ENCODE assay signal across 8 mouse cellular contexts in genomic region chr1:74082841-74083463, GRCm38 (mm10). TPM values are rescaled to one million over a fixed set of nuclear protein-coding genes. Genes with fewer than 3 reads are reported as not detected.
DNase-seq lines count a peak whose midpoint lies in the region; ATAC-seq and TF ChIP-seq lines count a peak whose summit lies in the region.

No protein-coding gene starts in this region.

- H3K4me1 ChIP-seq in midbrain, embryonic 10.5 days, result peaks cover 41% of the 10 kb centered on the region
- no peaks in the 10 kb centered on the region for H3K4me1 ChIP-seq in midbrain, embryonic 15.5 days
- peaks cover 15% of the 10 kb centered on the region; the same call in 1 of the 2 replicates for H3K4me1 ChIP-seq in embryonic facial prominence, embryonic 14.5 days (ENCODE audit: control insufficient read depth, insufficient read depth, low read length)
- H3K4me1 ChIP-seq in intestine, embryonic 15.5 days (replicated peaks), result peaks cover 27% of the 10 kb centered on the region
- H3K4me1 ChIP-seq in liver, embryonic 15.5 days (replicated peaks), result peaks cover 14% of the 10 kb centered on the region
- 0 out of 2 replicates have a peak, but pooled peaks cover 2% of the 10 kb centered on the region for H3K4me1 ChIP-seq in small intestine, adult 2 months (ENCODE audit: control insufficient read depth, insufficient read depth, insufficient read length, low read length)

- peaks cover 11% of the 10 kb centered on the region; the same call in 1 of the 2 replicates for H3K27me3 ChIP-seq in midbrain, embryonic 10.5 days (ENCODE audit: low read depth, poor library complexity, severe bottlenecking)
- H3K27me3 ChIP-seq in midbrain, embryonic 15.5 days (replicated peaks), result no peaks in the 10 kb centered on the region
- no peaks in the 10 kb centered on the region for H3K27me3 ChIP-seq in embryonic facial prominence, embryonic 14.5 days (replicated peaks; ENCODE audit: control insufficient read depth, insufficient read depth, low read length)
- no peaks in the 10 kb centered on the region for H3K27me3 ChIP-seq in intestine, embryonic 15.5 days (replicated peaks)
- H3K27me3 ChIP-seq in liver, embryonic 15.5 days, result no peaks in the 10 kb centered on the region
- H3K27me3 ChIP-seq in small intestine, adult 2 months (ENCODE audit: control insufficient read depth, insufficient read depth, low read length), result no peaks in the 10 kb centered on the region

- ATAC-seq in midbrain, embryonic 15.5 days (replicated peaks), result no peak
- no peak for ATAC-seq in embryonic facial prominence, embryonic 14.5 days (ENCODE audit: low read depth)
- ATAC-seq in intestine, embryonic 15.5 days, result peak; percentile 49
- peak; percentile 51 for ATAC-seq in liver, embryonic 15.5 days (ENCODE audit: insufficient read depth)

- H3K9ac ChIP-seq in midbrain, embryonic 15.5 days, result no peak overlapping the region
- no peak overlapping the region for H3K9ac ChIP-seq in embryonic facial prominence, embryonic 14.5 days (ENCODE audit: low read depth, low read length)
- no peak overlapping the region for H3K9ac ChIP-seq in intestine, embryonic 15.5 days
- H3K9ac ChIP-seq in liver, embryonic 15.5 days, result no peak overlapping the region

- no peak for TF ChIP-seq POLR2A in small intestine, adult 2 months (IDR thresholded peaks at IDR 0.05; ENCODE audit: low read depth, low read length)

- TF ChIP-seq CTCF in small intestine, adult 2 months (IDR thresholded peaks at IDR 0.05; ENCODE audit: extremely low read depth, insufficient read length, insufficient replicate concordance, low read depth, low read length), result peak; percentile 72

- H3K9me3 ChIP-seq in midbrain, embryonic 10.5 days (replicated peaks), result no peaks in the 10 kb centered on the region
- no peaks in the 10 kb centered on the region for H3K9me3 ChIP-seq in midbrain, embryonic 15.5 days
- H3K9me3 ChIP-seq in embryonic facial prominence, embryonic 14.5 days (ENCODE audit: control insufficient read depth, low read length), result no peaks in the 10 kb centered on the region
- no peaks in the 10 kb centered on the region for H3K9me3 ChIP-seq in intestine, embryonic 15.5 days
- H3K9me3 ChIP-seq in liver, embryonic 15.5 days (replicated peaks), result no peaks in the 10 kb centered on the region

- H3K4me3 ChIP-seq in midbrain, embryonic 10.5 days, result no peak overlapping the region
- H3K4me3 ChIP-seq in midbrain, embryonic 15.5 days, result no peak overlapping the region
- H3K4me3 ChIP-seq in embryonic facial prominence, embryonic 14.5 days (ENCODE audit: low read depth, low read length), result no peak overlapping the region
- H3K4me3 ChIP-seq in intestine, embryonic 15.5 days (replicated peaks), result no peak overlapping the region
- no peak overlapping the region for H3K4me3 ChIP-seq in liver, embryonic 15.5 days (replicated peaks)
- H3K4me3 ChIP-seq in small intestine, adult 2 months (ENCODE audit: low read depth, low read length), result no peak overlapping the region

- 11% methylated on average over 6 of the region's 6 CpGs for WGBS in midbrain, embryonic 10.5 days
- WGBS in midbrain, embryonic 15.5 days, result 15% methylated on average over 6 of the region's 6 CpGs
- WGBS in embryonic facial prominence, embryonic 14.5 days, result 15% methylated on average over 6 of the region's 6 CpGs
- 10% methylated on average over 6 of the region's 6 CpGs for WGBS in intestine, embryonic 15.5 days
- 14% methylated on average over 6 of the region's 6 CpGs for WGBS in liver, embryonic 15.5 days (ENCODE audit: insufficient replicate concordance)
- 9% methylated on average over 6 of the region's 6 CpGs for WGBS in small intestine, adult 2 months

- H3K4me2 ChIP-seq in midbrain, embryonic 15.5 days, result no peak overlapping the region
- no peak overlapping the region for H3K4me2 ChIP-seq in embryonic facial prominence, embryonic 14.5 days (ENCODE audit: low read depth, low read length)
- H3K4me2 ChIP-seq in intestine, embryonic 15.5 days (replicated peaks), result no peak overlapping the region
- H3K4me2 ChIP-seq in liver, embryonic 15.5 days, result no peak overlapping the region

- no peaks in the 10 kb centered on the region for H3K36me3 ChIP-seq in midbrain, embryonic 10.5 days
- no peaks in the 10 kb centered on the region for H3K36me3 ChIP-seq in midbrain, embryonic 15.5 days (replicated peaks)
- 0 out of 2 replicates have a peak, but pooled peaks cover 7% of the 10 kb centered on the region for H3K36me3 ChIP-seq in embryonic facial prominence, embryonic 14.5 days (ENCODE audit: control insufficient read depth, insufficient read depth, low read length)
- H3K36me3 ChIP-seq in intestine, embryonic 15.5 days, result no peaks in the 10 kb centered on the region
- no peaks in the 10 kb centered on the region for H3K36me3 ChIP-seq in liver, embryonic 15.5 days (replicated peaks)
- H3K36me3 ChIP-seq in small intestine, adult 2 months (ENCODE audit: control insufficient read depth, insufficient read depth, low read length), result no peaks in the 10 kb centered on the region

- H3K27ac ChIP-seq in midbrain, embryonic 10.5 days (replicated peaks), result no peak overlapping the region
- H3K27ac ChIP-seq in midbrain, embryonic 15.5 days, result no peak overlapping the region
- H3K27ac ChIP-seq in embryonic facial prominence, embryonic 14.5 days (replicated peaks; ENCODE audit: low read depth, low read length), result no peak overlapping the region
- H3K27ac ChIP-seq in intestine, embryonic 15.5 days, result no peak overlapping the region
- H3K27ac ChIP-seq in liver, embryonic 15.5 days (replicated peaks), result no peak overlapping the region
- no peak overlapping the region for H3K27ac ChIP-seq in small intestine, adult 2 months (ENCODE audit: insufficient read depth, low read depth, low read length)

- DNase-seq in midbrain, embryonic 10.5 days (ENCODE audit: low spot score), result peak; percentile 55
- DNase-seq in T-cell, adult 2 months (ENCODE audit: low spot score), result peak; percentile 41
- DNase-seq in embryonic facial prominence, embryonic 14.5 days (ENCODE audit: low spot score), result peak; percentile 48
- DNase-seq in layer of hippocampus, adult 9-11 months, result no peak

RNA-seq across cellular contexts. Expression of gene Tns1, which starts 41.3 kb away (rescaled TPM):
- polyA plus RNA-seq in midbrain, embryonic 10.5 days (2016; fragmentation: Nextera tagmentation; extraction: Ambion mirVana), result 10.3 and 13.4 TPM in 2 replicates
- polyA plus RNA-seq in midbrain, embryonic 15.5 days (2015; fragmentation: Nextera tagmentation; extraction: Ambion mirVana), result 12.5 and 15.2 TPM in 2 replicates
- 51.5 and 58.5 TPM in 2 replicates for polyA plus RNA-seq in embryonic facial prominence, embryonic 14.5 days (2014; fragmentation: Nextera tagmentation; extraction: Ambion mirVana)
- polyA plus RNA-seq in intestine, embryonic 15.5 days (2015; fragmentation: Nextera tagmentation; extraction: Ambion mirVana), result 23.1 and 29.1 TPM in 2 replicates
- 20.3 and 21.5 TPM in 2 replicates for polyA plus RNA-seq in liver, embryonic 15.5 days (2015; fragmentation: Nextera tagmentation; extraction: Ambion mirVana)
- 79.6 and 87.0 TPM in 2 replicates for polyA plus RNA-seq in small intestine, adult 2 months (2012; rRNA removed)

RNA-seq across cellular contexts. Expression of gene Rufy4, which starts 42.4 kb away (rescaled TPM):
- polyA plus RNA-seq in midbrain, embryonic 10.5 days (2016; fragmentation: Nextera tagmentation; extraction: Ambion mirVana), result 0.29 and 0.51 TPM in 2 replicates
- polyA plus RNA-seq in midbrain, embryonic 15.5 days (2015; fragmentation: Nextera tagmentation; extraction: Ambion mirVana), result 0.15 and 0.25 TPM in 2 replicates
- 0.37 and 0.72 TPM in 2 replicates for polyA plus RNA-seq in embryonic facial prominence, embryonic 14.5 days (2014; fragmentation: Nextera tagmentation; extraction: Ambion mirVana)
- polyA plus RNA-seq in intestine, embryonic 15.5 days (2015; fragmentation: Nextera tagmentation; extraction: Ambion mirVana), result 0.18 and 0.34 TPM in 2 replicates
- polyA plus RNA-seq in liver, embryonic 15.5 days (2015; fragmentation: Nextera tagmentation; extraction: Ambion mirVana), result not detected in 2 replicates
- 0.11 TPM in 1 of 2 replicates, not detected in the other for polyA plus RNA-seq in small intestine, adult 2 months (2012; rRNA removed)

Comparison
In these comparisons a context has a peak if more than half of its experiments do, and no peak if none do; other contexts are left out.
1. ATAC-seq: peak in intestine, embryonic 15.5 days (single experiment) and liver, embryonic 15.5 days (single experiment); none in midbrain, embryonic 15.5 days (single experiment) and embryonic facial prominence, embryonic 14.5 days (single experiment).